Mouse (Mus musculus) thymus, adult 2 months (tissue): ENCODE results near the gene Wipf3. TPM values are rescaled to one million over a fixed set of nuclear protein-coding genes. Genes with fewer than 3 reads are reported as not detected.

Experiments used
- DNase-seq: peaks from one replicate; pipeline ENCODE4 v3.0.0; 2021
- H3K27ac ChIP-seq: fragments of 200-500 bp; 2 replicates; pipeline ENCODE4 v1.5.1; 2012; ENCODE audit warnings: low read length, control low read depth; ENCODE audit not compliant: control insufficient read depth, insufficient read depth
- H3K27me3 ChIP-seq: fragments of 200-500 bp; 2 replicates; pipeline ENCODE4 v1.6.1; 2012; ENCODE audit warnings: mild to moderate bottlenecking, low read length, moderate library complexity, mixed read lengths; ENCODE audit not compliant: control insufficient read depth, insufficient read depth
- H3K36me3 ChIP-seq: fragments of 200-500 bp; 2 replicates; pipeline ENCODE4 v1.6.1; 2012; ENCODE audit warnings: mild to moderate bottlenecking, low read length, moderate library complexity; ENCODE audit not compliant: control insufficient read depth, insufficient read depth
- H3K4me1 ChIP-seq: fragments of 200-500 bp; replicated peaks from 2 replicates; pipeline ENCODE4 v1.6.1; 2012; ENCODE audit warnings: low read length; ENCODE audit not compliant: control insufficient read depth, insufficient read depth
- H3K4me3 ChIP-seq: fragments of 200-500 bp; 2 replicates; pipeline ENCODE4 v1.5.1; 2012; ENCODE audit warnings: mild to moderate bottlenecking, low read length, control low read depth, moderate library complexity; ENCODE audit not compliant: control insufficient read depth, insufficient read depth
- CTCF ChIP-seq: fragments of 200-500 bp; IDR thresholded peaks from 2 replicates; pipeline ENCODE4 v1.5.1; 2012; ENCODE audit warnings: mild to moderate bottlenecking, control low read depth, low read length, moderate library complexity, borderline replicate concordance; ENCODE audit not compliant: control insufficient read depth, poor library complexity, insufficient read depth; ENCODE audit errors: extremely low read depth
- POLR2A ChIP-seq: fragments of 200-500 bp; IDR thresholded peaks from 2 replicates; pipeline ENCODE4 v1.6.1; 2012; ENCODE audit warnings: mild to moderate bottlenecking, low read length, control low read depth, moderate library complexity; ENCODE audit not compliant: control insufficient read depth, poor library complexity, insufficient read depth; ENCODE audit errors: extremely low read depth
- WGBS: fragments of 180-500 bp; shearing (Covaris S2); methylation state at CpG from one replicate; pipeline ENCODE4 v1.1.7; 2018; 5-methylcytosine and 5-hydroxymethylcytosine counted together
- polyA plus RNA-seq: library from polyadenylated mRNA; depleted of rRNA; stranded (reverse); fragments of >200 nt; gene quantifications from 2 replicates; pipeline ENCODE4 v1.2.3, GENCODE M21; 2012

Gene Wipf3
- polyA plus RNA-seq, 1 experiment = 1.6 TPM

GRCm38 (mm10) chr6:54496214-54496613, 66.8 kb downstream of the Wipf3 start:
- no peak overlapping the region for H3K4me3 ChIP-seq
- 90% methylated on average over 7 of the region's 7 CpGs for WGBS
- TF ChIP-seq POLR2A = no peak
- no peak for TF ChIP-seq CTCF
- H3K4me1 ChIP-seq = no peaks in the 10 kb centered on the region
- H3K27ac ChIP-seq = no peak overlapping the region
- no peak for DNase-seq
- H3K27me3 ChIP-seq = no peaks in the 10 kb centered on the region
- H3K36me3 ChIP-seq = no peaks in the 10 kb centered on the region

- Histone ChIP-seq H3K4me1 (no peaks in the 10 kb centered on the region), H3K36me3 (no peaks in the 10 kb centered on the region), H3K27ac (no peak overlapping the region), H3K4me3 (no peak overlapping the region), H3K27me3 (no peaks in the 10 kb centered on the region)
- 95% methylated on average over 6 of the region's 6 CpGs for WGBS
- DNase-seq = no peak
- TF ChIP-seq CTCF = no peak
- no peak for TF ChIP-seq POLR2A
These were observed 73.3 kb downstream of the Wipf3 start for GRCm38 (mm10) chr6:54502661-54503115.

GRCm38 (mm10) chr6:54506318-54506717, 76.9 kb downstream of the Wipf3 start:
- Histone ChIP-seq H3K27ac (no peak overlapping the region), H3K4me3 (no peak overlapping the region), H3K27me3 (no peaks in the 10 kb centered on the region), H3K4me1 (no peaks in the 10 kb centered on the region), H3K36me3 (no peaks in the 10 kb centered on the region)
- TF ChIP-seq CTCF (no peak), POLR2A (no peak)
- 91% methylated on average over 11 of the region's 11 CpGs for WGBS
- DNase-seq = no peak

- no peaks in the 10 kb centered on the region for H3K27me3 ChIP-seq
- no peak overlapping the region for H3K4me3 ChIP-seq
- no peak overlapping the region for H3K27ac ChIP-seq
- H3K36me3 ChIP-seq = no peaks in the 10 kb centered on the region
- no peak for DNase-seq
- TF ChIP-seq CTCF (no peak), POLR2A (no peak)
- WGBS = 48% methylated on average over 8 of the region's 8 CpGs
- no peaks in the 10 kb centered on the region for H3K4me1 ChIP-seq
These were observed 77.6 kb downstream of the Wipf3 start for GRCm38 (mm10) chr6:54507002-54507401.

GRCm38 (mm10) chr6:54507808-54508207, 78.4 kb downstream of the Wipf3 start:
- 77% methylated on average over 5 of the region's 5 CpGs for WGBS

GRCm38 (mm10) chr6:54508256-54508793, 78.9 kb downstream of the Wipf3 start:
- DNase-seq = no peak
- Histone ChIP-seq H3K36me3 (no peaks in the 10 kb centered on the region), H3K4me1 (no peaks in the 10 kb centered on the region), H3K4me3 (no peak overlapping the region), H3K27me3 (no peaks in the 10 kb centered on the region), H3K27ac (no peak overlapping the region)
- WGBS = 88% methylated on average over 6 of the region's 6 CpGs
- TF ChIP-seq CTCF (no peak), POLR2A (no peak)

More at GRCm38 (mm10) chr6:54507808-54508207, 78.4 kb downstream of the Wipf3 start:
- no peak overlapping the region for H3K27ac ChIP-seq
- no peak for DNase-seq
- no peaks in the 10 kb centered on the region for H3K4me1 ChIP-seq
- no peaks in the 10 kb centered on the region for H3K27me3 ChIP-seq
- no peak for TF ChIP-seq POLR2A
- TF ChIP-seq CTCF = no peak
- H3K36me3 ChIP-seq = no peaks in the 10 kb centered on the region
- H3K4me3 ChIP-seq = no peak overlapping the region

GRCm38 (mm10) chr6:54509264-54509663, 79.9 kb downstream of the Wipf3 start:
- H3K4me3 ChIP-seq = no peak overlapping the region
- no peak for DNase-seq
- 97% methylated on average over 13 of the region's 13 CpGs for WGBS
- no peaks in the 10 kb centered on the region for H3K27me3 ChIP-seq
- H3K4me1 ChIP-seq = no peaks in the 10 kb centered on the region
- H3K36me3 ChIP-seq = no peaks in the 10 kb centered on the region
- TF ChIP-seq POLR2A (no peak), CTCF (no peak)
- H3K27ac ChIP-seq = no peak overlapping the region
